Mouse (Mus musculus) ES-E14 (cell line): Measurements from ENCODE around the gene Mib2. TPM values are rescaled to one million over a fixed set of nuclear protein-coding genes. Genes with fewer than 3 reads are reported as not detected.

Experiments
- DNase-seq: peaks from one replicate; pipeline ENCODE4 v3.0.0-alpha.2; 2013; ENCODE audit warnings: low read depth, low spot score
- H3K27ac ChIP-seq: 2 replicates; pipeline ENCODE4 v1.5.1; 2012; ENCODE audit warnings: low read depth, mild to moderate bottlenecking, low read length, moderate library complexity, mixed read lengths; ENCODE audit not compliant: poor library complexity, insufficient read depth, severe bottlenecking
- H3K36me3 ChIP-seq: 2 replicates; pipeline ENCODE4 v1.6.1; 2012; ENCODE audit warnings: mild to moderate bottlenecking, low read length, moderate library complexity, mixed read lengths; ENCODE audit not compliant: control insufficient read depth, poor library complexity, insufficient read depth, severe bottlenecking
- H3K4me1 ChIP-seq, 2 experiments: fragments of 150-350 bp in 1 of 2; sonication (generic) in 1 of 2; 2 replicates each; pipeline ENCODE4 v1.6.1; 2012; ENCODE audit warnings: low read length in 2 of 2, mild to moderate bottlenecking in 1 of 2, mixed read lengths in 1 of 2; ENCODE audit not compliant: control insufficient read depth in 2 of 2, insufficient read depth in 2 of 2, poor library complexity in 1 of 2
- H3K4me3 ChIP-seq, 2 experiments: fragments of 150-350 bp in 1 of 2; sonication (generic) in 1 of 2; 2 replicates each; pipeline ENCODE4 v1.5.1; 2012; ENCODE audit warnings: low read length in 2 of 2, low read depth in 1 of 2, mild to moderate bottlenecking in 1 of 2, mixed read lengths in 1 of 2; ENCODE audit not compliant: insufficient read depth in 1 of 2, poor library complexity in 1 of 2, severe bottlenecking in 1 of 2
- H3K9ac ChIP-seq: 2 replicates; pipeline ENCODE4 v1.6.1; 2012; ENCODE audit warnings: low read depth, mild to moderate bottlenecking, low read length, mixed read lengths; ENCODE audit not compliant: poor library complexity, insufficient read depth, severe bottlenecking
- H3K9me3 ChIP-seq: fragments of 150-350 bp; sonication (generic); 2 replicates; pipeline ENCODE4 v1.6.1; 2012; ENCODE audit warnings: low read depth, mild to moderate bottlenecking, low read length; ENCODE audit not compliant: control insufficient read depth, insufficient read depth
- CHD2 ChIP-seq: IDR thresholded peaks from 2 replicates; pipeline ENCODE4 v1.6.1; 2014; ENCODE audit warnings: mild to moderate bottlenecking, low read depth, low read length, inconsistent platforms
- HCFC1 ChIP-seq: IDR thresholded peaks from 2 replicates; pipeline ENCODE4 v1.6.1; 2012; ENCODE audit warnings: low read length, inconsistent platforms, borderline replicate concordance; ENCODE audit not compliant: insufficient read depth
- MAFK ChIP-seq: IDR thresholded peaks from 2 replicates; pipeline ENCODE4 v1.6.1; 2014; ENCODE audit warnings: mild to moderate bottlenecking, low read depth, low read length, inconsistent platforms; ENCODE audit not compliant: insufficient read depth
- ZC3H11A ChIP-seq: IDR thresholded peaks from 2 replicates; pipeline ENCODE4 v1.6.1; 2012; ENCODE audit warnings: low read depth, mild to moderate bottlenecking, inconsistent platforms, low read length, borderline replicate concordance
- ZNF384 ChIP-seq: IDR thresholded peaks from 2 replicates; pipeline ENCODE4 v1.6.1; 2012; ENCODE audit warnings: low read depth, low read length, inconsistent platforms
- in situ Hi-C, 2 experiments: fragments of 600-800 bp; cut with MboI; formaldehyde crosslinking; loops; one replicate each; pipeline ENCODE4 v1.15.1; 2025; ENCODE audit warnings: low sequenced_read_pairs in 2 of 2, inconsistent platforms in 1 of 2; ENCODE audit not compliant: unreplicated experiment in 2 of 2
- total RNA-seq: library from RNA; depleted of rRNA; stranded (reverse); fragments of 300-350 nt; gene quantifications from 2 replicates; pipeline ENCODE4 v1.2.3, GENCODE M21; 2012

Gene Mib2
- total RNA-seq, 1 experiment, result 55.3 TPM

DNA sequence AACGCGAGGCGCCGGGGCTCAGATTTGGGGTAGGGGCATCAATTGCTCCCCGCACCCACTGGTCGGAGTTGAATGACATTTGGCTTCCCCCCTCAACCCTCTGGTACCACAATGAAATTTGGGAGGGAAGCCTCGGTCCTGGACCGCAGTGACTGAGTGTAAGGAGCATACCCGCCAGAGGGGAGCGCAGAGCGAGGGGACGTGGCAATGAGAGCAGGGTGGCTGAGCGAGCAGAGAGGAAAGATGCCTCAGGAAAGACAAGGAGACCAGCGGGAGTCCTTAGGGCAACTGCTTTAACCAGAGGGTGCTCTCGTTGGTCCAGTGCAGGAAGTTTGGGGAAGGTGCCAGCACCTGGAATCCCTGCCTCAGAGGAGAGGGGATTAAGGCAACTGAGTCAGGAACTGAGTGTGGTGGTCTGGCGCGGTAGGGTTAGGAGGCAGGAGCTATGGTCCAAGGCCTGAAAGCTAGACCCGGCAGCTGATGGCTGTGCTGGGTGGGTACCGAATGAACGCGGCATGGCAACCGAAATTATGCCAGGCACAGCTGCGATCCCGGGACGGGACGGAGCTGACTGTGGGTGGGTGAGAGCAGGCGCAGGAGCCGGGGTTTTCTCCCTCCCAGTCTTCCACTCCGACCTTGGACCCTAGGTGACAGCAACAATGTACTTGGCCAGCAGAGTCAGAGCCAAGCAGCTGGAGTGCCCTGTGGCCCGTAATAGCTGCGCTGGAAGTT is 15.4 kb downstream of the Mib2 start:
- DNase-seq, result no peak
- Histone ChIP-seq H3K4me1 (peaks cover 3 to 27% of the 10 kb centered on the region in 2 experiments; a peak in 3 of 4 replicates), H3K36me3 (peaks cover 38% of the 10 kb centered on the region), H3K4me3 (peak overlapping the region; percentile 69 to 72), H3K9me3 (no peaks in the 10 kb centered on the region), H3K9ac (peak overlapping the region; percentile 75), H3K27ac (no peak overlapping the region)
- in situ Hi-C loops, result no loop called here
- no peak for TF ChIP-seq HCFC1
- no peak for TF ChIP-seq MAFK
- no peak for TF ChIP-seq ZC3H11A
- no peak for TF ChIP-seq CHD2
- no peak for TF ChIP-seq ZNF384

- Histone ChIP-seq H3K9me3 (no peaks in the 10 kb centered on the region), H3K9ac (peak within 1 kb of the TSS; percentile 75), H3K4me3 (peak within 1 kb of the TSS; percentile 72), H3K36me3 (peaks cover 39% of the 10 kb centered on the region), H3K27ac (no peak within 1 kb of the TSS), H3K4me1 (peaks cover 3 to 27% of the 10 kb centered on the region in 2 experiments; a peak in 3 of 4 replicates)
- TF ChIP-seq MAFK, result no peak
- TF ChIP-seq ZNF384, result no peak
- TF ChIP-seq ZC3H11A, result no peak
- TF ChIP-seq HCFC1, result no peak
- TF ChIP-seq CHD2, result no peak
- in situ Hi-C loops, result no loop called here
- DNase-seq, result no peak
Observed at GRCm38 (mm10) chr4:155653086-155653450, 15.9 kb downstream of the Mib2 start, which contains the start of gene Mmp23. Gene Mmp23, minus strand, starts transcription at chr4:155653384.

DNA sequence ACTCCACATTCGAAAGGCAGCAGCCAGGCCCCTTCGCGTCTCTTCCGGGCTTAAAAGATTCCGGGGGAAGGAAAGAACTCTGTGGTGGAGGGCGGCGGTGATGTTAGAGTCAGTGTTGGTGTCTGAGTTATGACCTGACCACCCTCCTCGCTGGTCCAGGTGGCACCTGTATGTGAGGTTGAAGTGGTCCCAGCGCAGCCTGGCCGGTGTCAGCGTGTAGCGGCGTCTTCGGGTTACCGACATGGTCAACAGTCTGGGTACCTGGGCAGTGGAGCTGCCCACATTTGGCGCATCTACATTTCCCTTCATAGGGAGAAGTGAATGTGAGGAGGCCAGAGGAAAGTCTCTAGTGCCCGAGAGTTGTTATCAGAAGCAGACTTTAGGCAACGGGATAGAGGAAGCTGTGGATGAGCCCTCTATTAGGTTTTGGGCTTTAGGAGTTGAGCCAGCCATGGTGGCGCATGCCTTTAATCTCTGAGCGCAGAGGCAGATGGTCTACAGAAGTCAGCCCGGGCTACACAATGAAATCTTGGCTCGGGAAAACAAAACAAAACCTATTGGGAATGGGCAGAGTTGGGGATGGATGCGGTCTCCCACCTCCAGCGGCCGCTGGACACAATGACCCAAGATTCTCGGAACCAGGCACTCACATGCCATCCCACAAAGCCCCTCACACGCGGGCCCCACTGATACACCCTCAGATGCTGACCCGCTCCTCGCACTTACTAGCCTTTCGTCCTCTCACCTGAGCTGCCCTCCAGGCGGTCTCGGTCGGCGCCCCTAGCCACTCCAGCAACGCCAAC is 16.5 kb downstream of the Mib2 start:
- no peak for DNase-seq
- Histone ChIP-seq H3K4me3 (peak overlapping the region; percentile 69 to 72), H3K9me3 (no peaks in the 10 kb centered on the region), H3K36me3 (peaks cover 45% of the 10 kb centered on the region), H3K27ac (no peak overlapping the region), H3K9ac (peak overlapping the region; percentile 75), H3K4me1 (peaks cover 3 to 27% of the 10 kb centered on the region in 2 experiments; a peak in 3 of 4 replicates)
- in situ Hi-C loops, result no loop called here
- TF ChIP-seq ZC3H11A (no peak), CHD2 (no peak), ZNF384 (no peak), MAFK (no peak), HCFC1 (no peak)

DNA sequence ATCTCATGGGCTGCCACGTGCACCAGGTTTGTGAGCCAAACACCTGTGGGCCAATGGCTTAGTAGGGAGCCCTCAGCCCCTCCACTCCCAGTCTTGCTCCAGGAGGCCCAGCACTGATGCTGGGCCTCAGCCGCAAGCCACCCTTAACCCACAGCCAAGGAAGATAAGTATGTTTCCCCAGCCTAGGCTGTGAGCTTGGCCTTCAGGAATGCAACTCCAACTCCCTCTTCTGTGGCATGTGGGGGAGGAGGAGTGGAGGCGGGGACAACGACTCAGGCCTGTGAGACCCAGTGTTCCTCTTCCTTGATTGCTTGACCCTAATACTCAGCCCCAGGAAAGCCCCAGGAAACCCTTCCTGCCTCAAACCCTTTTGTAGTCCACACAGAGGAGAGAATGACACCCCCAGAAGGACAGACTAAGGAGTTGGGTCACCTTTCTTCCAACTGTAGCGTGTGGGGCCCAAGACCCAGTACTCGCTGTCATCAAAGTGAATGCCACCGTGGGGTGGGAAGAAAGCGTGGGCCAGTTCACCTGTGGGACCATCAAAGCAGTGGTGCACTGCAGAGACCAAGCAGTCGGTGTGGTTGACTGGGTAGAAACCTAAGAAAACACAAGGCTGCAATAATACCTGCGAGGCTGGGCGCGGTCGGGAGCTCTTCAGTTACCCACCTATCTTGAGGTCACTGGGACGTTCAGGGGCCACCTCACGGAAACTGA is 17.3 kb downstream of the Mib2 start:
- H3K9me3 ChIP-seq, result no peaks in the 10 kb centered on the region
- no peak for DNase-seq
- TF ChIP-seq HCFC1, result no peak
- peaks cover 48% of the 10 kb centered on the region for H3K36me3 ChIP-seq
- 0 out of 2 replicates have a peak overlapping the region, but pooled peaks have one; percentile 1 for H3K9ac ChIP-seq
- H3K4me1 ChIP-seq, result peaks cover 3 to 25% of the 10 kb centered on the region in 2 experiments; a peak in 3 of 4 replicates
- 0 out of 2 replicates have a peak overlapping the region, but pooled peaks have one; percentile 15 for H3K27ac ChIP-seq
- H3K4me3 ChIP-seq, result peak overlapping the region; percentile 69 to 72; a peak in 2 of 4 replicates
- in situ Hi-C loops, result no loop called here
